Mouse (Mus musculus) gastrocnemius, adult 2 months (tissue): ENCODE data around the gene Rpl18a. TPM values are rescaled to one million over a fixed set of nuclear protein-coding genes. Genes with fewer than 3 reads are reported as not detected.

ENCODE experiments used
- DNase-seq: peaks from one replicate; pipeline ENCODE4 v3.0.0; 2022
- H3K27ac ChIP-seq: fragments of 200-600 bp; 2 replicates; pipeline ENCODE4 v1.8.1; 2022; ENCODE audit warnings: mild to moderate bottlenecking
- H3K4me3 ChIP-seq: fragments of 200-600 bp; 2 replicates; pipeline ENCODE4 v1.8.1; 2022; ENCODE audit warnings: mild to moderate bottlenecking, moderate library complexity
- CTCF ChIP-seq: fragments of 200-600 bp; IDR thresholded peaks from 2 replicates; pipeline ENCODE4 v1.8.1; 2022; ENCODE audit warnings: antibody characterized with exemption, mild to moderate bottlenecking, moderate library complexity
- intact Hi-C: fragments of 180-260 bp; cut with DNase I; formaldehyde crosslinking; loops from one replicate; pipeline ENCODE4 v1.15.1; 2025
- total RNA-seq, 2 experiments: library from RNA; stranded (reverse); gene quantifications; 2 replicates each; pipeline ENCODE4 v1.2.3; 2021

Rpl18a gene
- total RNA-seq, 2 experiments from 2014 or later, result 932 to 1,039 TPM

DNA sequence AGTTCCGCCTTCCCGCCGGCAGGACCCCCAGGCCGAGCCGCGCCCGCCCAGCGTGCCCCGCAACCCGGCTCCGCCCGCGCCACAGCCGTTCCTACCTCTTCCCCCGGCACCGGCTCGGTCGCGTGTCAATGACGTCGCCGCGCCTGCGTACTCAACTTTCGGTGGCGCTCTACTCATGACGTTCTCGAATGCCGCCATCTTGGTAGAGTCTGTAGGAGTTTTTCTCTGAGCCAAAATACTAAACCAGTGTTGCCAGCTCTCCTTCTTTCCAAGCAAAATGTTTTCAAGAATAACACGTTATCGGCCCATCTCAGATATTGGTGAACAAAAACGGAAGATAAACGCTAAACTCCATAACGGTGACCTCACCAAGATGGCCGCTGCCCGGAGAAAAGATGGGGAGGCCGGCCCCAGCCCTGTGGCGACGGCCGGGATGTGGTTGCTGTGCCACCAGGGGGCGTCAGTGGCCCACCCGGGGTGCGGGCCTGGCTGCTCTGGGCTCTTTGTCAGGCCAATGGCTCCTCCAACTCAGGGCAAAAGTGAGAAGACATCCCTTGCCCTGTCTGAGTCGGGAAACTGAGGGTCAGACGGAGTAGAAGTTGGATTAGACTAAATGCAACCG is 23.7 kb downstream of the Rpl18a start, which contains the start of gene Ccdc124:
TSS of gene Ccdc124 (minus strand) at position 572 of the 622 bp plus-strand sequence.
- peak; percentile 99 for TF ChIP-seq CTCF
- H3K4me3 ChIP-seq, result peak within 1 kb of the TSS; percentile 77
- DNase-seq, result peak; percentile 97
- H3K27ac ChIP-seq, result peak within 1 kb of the TSS; percentile 95
- intact Hi-C loops, result no loop called here

- H3K27ac ChIP-seq, result peak overlapping the region; percentile 95
- intact Hi-C loops, result no loop called here
- DNase-seq, result no peak
- no peak for TF ChIP-seq CTCF
- H3K4me3 ChIP-seq, result peak overlapping the region; percentile 77
These were observed 24.4 kb downstream of the Rpl18a start for GRCm38 (mm10) chr8:70872643-70873363.

- no peak for DNase-seq
- Histone ChIP-seq H3K4me3 (no peak overlapping the region), H3K27ac (no peak overlapping the region)
- intact Hi-C loops, result no loop called here
- TF ChIP-seq CTCF, result no peak
These were observed 25.9 kb downstream of the Rpl18a start for GRCm38 (mm10) chr8:70871195-70871807.

DNA sequence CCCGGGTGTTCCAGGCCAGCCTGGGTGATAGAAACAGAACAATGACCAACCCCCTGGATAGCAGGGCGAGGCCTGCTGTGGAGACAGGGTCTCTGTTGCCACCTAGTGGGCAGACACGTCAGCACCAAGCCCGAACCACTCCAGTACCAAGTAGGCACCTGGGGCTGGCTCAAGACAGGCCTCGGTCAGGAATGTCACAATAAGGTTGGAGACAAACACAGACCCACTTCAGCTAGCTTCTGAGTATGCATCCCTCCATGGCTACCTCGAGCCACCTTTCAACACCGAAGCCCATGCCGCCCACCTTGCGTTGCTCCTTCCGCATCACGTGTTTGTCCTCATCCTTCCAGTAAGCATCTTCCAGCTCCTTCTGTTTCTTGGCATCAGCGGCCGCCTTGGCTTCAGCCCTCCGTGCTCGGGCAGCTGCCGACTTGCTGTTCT is 27.6 kb downstream of the Rpl18a start:
- intact Hi-C loops, result loop anchor here (1.0 to 2.0 kb wide), 2 partner anchors 25 to 49 kb away; no protein-coding TSS in a partner anchor
- Histone ChIP-seq H3K27ac (no peak overlapping the region), H3K4me3 (no peak overlapping the region)
- DNase-seq, result peak; percentile 82
- TF ChIP-seq CTCF, result peak; percentile 95

DNA sequence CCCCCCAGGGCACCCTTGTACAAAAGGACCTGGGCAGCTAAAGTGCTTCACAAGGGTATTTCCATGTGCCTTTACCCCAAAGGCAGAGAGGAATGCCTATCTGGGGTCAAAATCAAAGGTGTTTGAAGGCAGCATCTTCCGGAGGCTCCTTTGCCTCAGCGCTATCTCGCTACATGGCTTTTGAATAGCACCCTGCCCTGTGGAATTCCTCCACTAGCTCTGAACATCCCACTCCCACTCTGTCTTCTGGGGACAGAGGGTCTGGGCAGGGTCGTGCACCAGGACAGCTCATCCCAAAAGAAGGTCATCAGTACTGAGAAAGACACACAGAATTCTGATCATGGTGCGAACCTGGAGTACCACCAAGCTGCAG is 28.0 kb downstream of the Rpl18a start:
- Histone ChIP-seq H3K27ac (no peak overlapping the region), H3K4me3 (no peak overlapping the region)
- no peak for DNase-seq
- no peak for TF ChIP-seq CTCF
- intact Hi-C loops, result loop anchor here (1.0 to 2.0 kb wide), 2 partner anchors 25 to 48 kb away; no protein-coding TSS in a partner anchor

DNA sequence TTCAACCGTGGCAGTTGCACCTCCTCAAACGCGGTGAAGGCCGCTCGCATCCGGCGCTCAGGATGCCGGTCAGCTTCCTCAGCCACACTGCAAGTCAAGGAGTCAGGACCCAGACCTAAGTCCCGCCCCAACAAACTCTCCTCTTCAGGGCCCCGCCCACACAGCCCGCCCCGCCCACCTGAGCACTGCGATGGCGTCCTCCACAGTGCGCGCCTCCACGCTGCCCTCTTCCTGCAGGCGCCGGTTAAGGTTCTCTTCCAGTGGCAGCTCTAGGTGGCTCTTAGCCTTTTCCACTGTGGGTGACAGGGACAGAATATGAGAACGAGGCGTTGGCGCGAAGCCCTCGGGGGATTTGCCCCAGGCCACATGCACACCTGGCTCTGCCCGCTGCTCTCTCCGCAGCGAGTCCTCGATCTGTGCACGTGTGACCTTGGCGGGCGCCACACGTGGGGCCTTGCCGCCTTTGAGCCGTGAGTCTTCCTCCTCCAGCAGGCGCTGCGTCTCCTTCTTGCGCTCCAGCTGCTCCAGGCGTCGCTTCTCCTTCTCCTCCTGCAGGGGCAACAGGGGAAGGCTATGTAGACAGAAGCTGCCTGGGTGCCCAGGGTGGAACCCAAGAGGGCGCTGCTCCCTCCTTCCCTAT is 28.5 kb downstream of the Rpl18a start:
- H3K27ac ChIP-seq, result no peak overlapping the region
- no peak overlapping the region for H3K4me3 ChIP-seq
- no peak for TF ChIP-seq CTCF
- no peak for DNase-seq
- intact Hi-C loops, result loop anchor here (1.0 to 2.0 kb wide), 2 partner anchors 24 to 48 kb away; no protein-coding TSS in a partner anchor

DNA sequence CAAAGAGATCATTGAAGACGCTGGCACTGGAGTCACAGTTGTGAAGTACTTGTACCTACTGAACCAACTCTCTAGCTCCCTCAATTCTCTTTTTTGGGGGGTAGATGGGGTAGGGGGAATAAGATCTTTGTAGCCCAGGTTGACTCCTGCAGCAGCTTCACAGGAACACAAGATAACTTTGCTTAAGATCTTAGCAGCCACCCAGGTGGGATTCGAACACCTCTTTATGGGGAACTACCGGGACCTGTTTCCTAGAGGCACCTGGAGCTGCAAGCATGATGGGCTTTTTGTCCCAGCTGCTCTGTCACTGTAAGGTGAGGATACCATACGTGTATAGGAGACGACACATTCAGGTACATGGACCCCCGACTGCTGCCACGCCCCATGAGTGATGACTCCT is 30.6 kb downstream of the Rpl18a start:
- Histone ChIP-seq H3K27ac (no peak overlapping the region), H3K4me3 (no peak overlapping the region)
- TF ChIP-seq CTCF, result no peak
- intact Hi-C loops, result no loop called here
- no peak for DNase-seq

- Histone ChIP-seq H3K4me3 (peak overlapping the region; percentile 94), H3K27ac (peak overlapping the region; percentile 95)
- intact Hi-C loops, result no loop called here
- no peak for TF ChIP-seq CTCF
- no peak for DNase-seq
These were observed 31.2 kb downstream of the Rpl18a start for GRCm38 (mm10) chr8:70866001-70866520.

GRCm38 (mm10) chr8:70865350-70866000 is 31.7 kb downstream of the Rpl18a start:
- DNase-seq, result peak; percentile 98
- intact Hi-C loops, result no loop called here
- Histone ChIP-seq H3K27ac (peak overlapping the region; percentile 95), H3K4me3 (peak overlapping the region; percentile 94)
- no peak for TF ChIP-seq CTCF

DNA sequence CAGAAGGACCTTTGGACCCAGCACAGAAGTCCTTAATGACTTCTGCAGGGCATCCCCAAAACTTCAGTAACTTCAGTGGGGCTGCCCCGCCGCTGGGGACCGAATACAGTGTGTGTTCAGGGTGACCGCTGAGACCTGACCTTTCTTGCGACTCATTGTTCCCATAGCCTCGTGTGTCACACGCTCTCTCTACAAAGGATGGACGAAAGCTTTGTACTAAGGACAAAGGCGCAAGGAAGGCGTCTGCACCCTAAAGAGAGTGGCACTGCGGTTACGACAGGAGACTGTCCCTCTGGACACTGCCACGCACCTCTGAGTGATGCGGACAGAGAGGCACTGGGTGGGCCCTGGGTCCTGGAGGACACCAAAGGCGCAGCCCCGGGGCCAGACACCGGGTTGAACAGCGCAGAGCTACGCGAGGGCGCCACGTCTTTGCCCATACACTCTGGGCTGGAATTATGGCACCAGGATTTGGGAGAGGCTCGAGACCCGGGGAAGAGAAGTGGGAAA is 32.4 kb downstream of the Rpl18a start:
- peak; percentile 61 for DNase-seq
- Histone ChIP-seq H3K27ac (peak overlapping the region; percentile 95), H3K4me3 (peak overlapping the region; percentile 94)
- no peak for TF ChIP-seq CTCF
- intact Hi-C loops, result no loop called here

DNA sequence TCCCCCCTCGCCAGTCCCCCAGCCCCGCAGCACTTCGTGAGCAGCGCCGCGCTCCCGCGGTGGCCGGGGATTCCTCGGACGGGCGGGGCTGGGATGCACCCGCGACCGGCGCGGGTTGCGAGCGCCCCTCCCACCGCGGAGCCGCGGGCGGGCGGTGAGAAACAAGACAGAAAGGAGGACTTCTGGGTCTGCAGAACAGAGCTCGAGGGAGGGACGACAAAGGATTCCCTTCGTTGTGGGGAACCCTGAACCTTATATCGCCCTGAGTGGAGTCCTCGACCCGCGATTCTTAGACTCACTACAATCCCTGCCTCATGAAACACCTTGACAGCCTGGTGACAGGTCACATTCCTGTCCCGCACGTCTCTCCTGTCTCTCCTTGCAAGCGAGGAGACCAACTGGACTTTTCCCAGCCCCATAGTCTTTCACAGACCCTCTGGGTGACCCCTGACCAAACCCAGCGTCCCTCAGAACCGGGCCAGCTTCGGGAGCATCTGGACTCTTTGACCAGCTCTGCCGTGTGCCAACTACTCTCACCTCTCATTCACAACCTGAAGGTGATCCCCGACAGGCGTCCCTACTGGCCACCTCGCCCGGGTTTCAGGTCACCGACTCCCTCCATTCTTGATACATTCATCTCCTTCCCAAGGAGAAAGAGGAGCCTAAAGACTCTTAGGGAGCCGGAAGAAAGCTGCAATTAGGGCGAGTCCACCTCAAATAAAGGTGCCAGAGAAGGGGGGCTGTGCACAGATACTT is 33.1 kb downstream of the Rpl18a start:
- intact Hi-C loops, result no loop called here
- peak; percentile 62 for DNase-seq
- no peak for TF ChIP-seq CTCF
- peak overlapping the region; percentile 95; the same call in 1 of the 2 replicates for H3K27ac ChIP-seq
- H3K4me3 ChIP-seq, result peak overlapping the region; percentile 94
